In genomic region chr5:124480119-124480518, GRCm38 (mm10) we compare ENCODE assay signal across 19 mouse cellular contexts. TPM values are rescaled to one million over a fixed set of nuclear protein-coding genes. Genes with fewer than 3 reads are reported as not detected.
DNase-seq lines count a peak whose midpoint lies in the region; TF ChIP-seq lines count a peak whose summit lies in the region.
"Had no signal": no experiment of that assay in that cellular context is flagged by ENCODE, and none has a peak within 500 bp of the region (broad histone marks: within the 10 kb centered on the region; RNA-seq: fewer than 3 reads in every experiment).

No protein-coding gene starts in this region.

- TF ChIP-seq POLR2A in liver, adult 2 months (IDR thresholded peaks at IDR 0.05; ENCODE audit: extremely low read depth, insufficient read depth, low read length), result no peak

- peak overlapping the region; percentile 26; the same call in 1 of the 2 replicates for H3K27ac ChIP-seq in liver, adult 2 months (replicated peaks; ENCODE audit: insufficient read depth, low read depth, low read length)
- H3K27ac ChIP-seq: heart, adult 2 months; left cerebral cortex, adult 2 months; limb, embryonic 12.5 days; stomach, postnatal 0 days had no signal

- no peak for TF ChIP-seq CTCF in liver, adult 2 months (IDR thresholded peaks at IDR 0.05; ENCODE audit: low read depth, low read length)

- 81% methylated on average over 4 of the region's 4 CpGs for WGBS in liver, adult 2 months

- no peaks in the 10 kb centered on the region for H3K27me3 ChIP-seq in liver, adult 2 months (ENCODE audit: control insufficient read depth, insufficient read depth, low read length)
- H3K27me3 ChIP-seq: limb, embryonic 12.5 days had no signal

- H3K4me3 ChIP-seq in liver, adult 2 months (ENCODE audit: insufficient read depth, low read depth, low read length), result no peak overlapping the region
- H3K4me3 ChIP-seq: heart, adult 2 months; left cerebral cortex, adult 2 months; limb, embryonic 12.5 days had no signal

- H3K36me3 ChIP-seq in liver, adult 2 months (ENCODE audit: control insufficient read depth, insufficient read depth, low read length), result no peaks in the 10 kb centered on the region
- H3K36me3 ChIP-seq: limb, embryonic 12.5 days had no signal

- peaks cover 10% of the 10 kb centered on the region for H3K79me2 ChIP-seq in liver, adult 2 months (ENCODE audit: control insufficient read depth, insufficient read depth, low read length)

- H3K4me1 ChIP-seq in liver, adult 2 months (ENCODE audit: control insufficient read depth, insufficient read depth, low read length), result peaks cover 1% of the 10 kb centered on the region; the same call in 1 of the 2 replicates

- DNase-seq in liver, adult 2 months (ENCODE audit: extremely low read depth, low read depth, low spot score), result peak; percentile 47
- no peak for DNase-seq in liver
- peak; percentile 48 for DNase-seq in thymus, postnatal 0 days (ENCODE audit: low spot score)
- DNase-seq in thymus, postnatal 25 days, result no peak
- DNase-seq in induced T-regulatory cell, adult 2 months (ENCODE audit: low read depth), result peak; percentile 84
- DNase-seq in ovary, adult 18-20 months (ENCODE audit: low spot score), result no peak
- DNase-seq in left cerebral cortex, adult 9 months (ENCODE audit: low spot score in 2 of 2), result no peak
- DNase-seq: adrenal gland, postnatal 10 days; cerebellum, adult 8-10 months; forebrain, postnatal 0 days; heart, adult 2 months; heart, postnatal 4 days; kidney, adult 8-10 months; lung, embryonic 14.5 days; midbrain, embryonic 14.5 days; right cerebral cortex, adult 18-20 months had no signal

- H3K9ac ChIP-seq in liver, adult 2 months (ENCODE audit: low read depth, low read length), result no peak overlapping the region
- H3K9ac ChIP-seq: forebrain, postnatal 0 days; limb, embryonic 12.5 days; lung, embryonic 14.5 days had no signal

RNA-seq across cellular contexts. Expression of gene Rilpl2, which starts 2.0 kb away (rescaled TPM):
- total RNA-seq in liver, adult 2 months (2014; rRNA removed), result 9.6 and 11.6 TPM in 2 replicates
- polyA plus RNA-seq in liver, adult 2 months (2012; rRNA removed), result 10.1 and 10.4 TPM in 2 replicates
- 39.5 and 40.2 TPM in 2 replicates for polyA plus RNA-seq in thymus, postnatal 0 days (2015; fragmentation: Nextera tagmentation; extraction: Ambion mirVana)

RNA-seq across cellular contexts. Expression of gene Snrnp35, which starts 2.8 kb away (rescaled TPM):
- 2.9 and 3.7 TPM in 2 replicates for total RNA-seq in liver, adult 2 months (2014; rRNA removed)
- polyA plus RNA-seq in liver, adult 2 months (2012; rRNA removed), result 2.2 and 2.5 TPM in 2 replicates
- polyA plus RNA-seq in thymus, postnatal 0 days (2015; fragmentation: Nextera tagmentation; extraction: Ambion mirVana), result 17.5 and 17.8 TPM in 2 replicates

RNA-seq across cellular contexts. Expression of gene Kmt5a, which starts 40.4 kb away (rescaled TPM):
- 9.6 and 13.2 TPM in 2 replicates for total RNA-seq in liver, adult 2 months (2014; rRNA removed)
- 14.7 and 15.1 TPM in 2 replicates for polyA plus RNA-seq in liver, adult 2 months (2012; rRNA removed)
- 47.9 and 50.8 TPM in 2 replicates for polyA plus RNA-seq in thymus, postnatal 0 days (2015; fragmentation: Nextera tagmentation; extraction: Ambion mirVana)

RNA-seq across cellular contexts. Expression of gene Rilpl1, which starts 51.1 kb away (rescaled TPM):
- 1.4 and 1.6 TPM in 2 replicates for total RNA-seq in liver, adult 2 months (2014; rRNA removed)
- 0.97 and 2.0 TPM in 2 replicates for polyA plus RNA-seq in liver, adult 2 months (2012; rRNA removed)
- polyA plus RNA-seq in thymus, postnatal 0 days (2015; fragmentation: Nextera tagmentation; extraction: Ambion mirVana), result 4.6 and 4.8 TPM in 2 replicates

RNA-seq across cellular contexts. Expression of gene Sbno1, which starts 54.3 kb away (rescaled TPM):
- total RNA-seq in liver, adult 2 months (2014; rRNA removed), result 33.1 and 36.6 TPM in 2 replicates
- polyA plus RNA-seq in liver, adult 2 months (2012; rRNA removed), result 7.2 and 8.1 TPM in 2 replicates
- polyA plus RNA-seq in thymus, postnatal 0 days (2015; fragmentation: Nextera tagmentation; extraction: Ambion mirVana), result 76.5 and 90.9 TPM in 2 replicates

Comparison
In these comparisons a context has a peak if more than half of its experiments do, and no peak if none do; other contexts are left out.
1. DNase-seq: peak in liver, adult 2 months (single experiment), thymus, postnatal 0 days (single experiment) and induced T-regulatory cell, adult 2 months (single experiment); none in liver (single experiment), thymus, postnatal 25 days (single experiment), ovary, adult 18-20 months (single experiment) and left cerebral cortex, adult 9 months (0 of 2).